Mouse (Mus musculus): ENCODE data around the gene Tnf.

Tnf gene

DNA sequence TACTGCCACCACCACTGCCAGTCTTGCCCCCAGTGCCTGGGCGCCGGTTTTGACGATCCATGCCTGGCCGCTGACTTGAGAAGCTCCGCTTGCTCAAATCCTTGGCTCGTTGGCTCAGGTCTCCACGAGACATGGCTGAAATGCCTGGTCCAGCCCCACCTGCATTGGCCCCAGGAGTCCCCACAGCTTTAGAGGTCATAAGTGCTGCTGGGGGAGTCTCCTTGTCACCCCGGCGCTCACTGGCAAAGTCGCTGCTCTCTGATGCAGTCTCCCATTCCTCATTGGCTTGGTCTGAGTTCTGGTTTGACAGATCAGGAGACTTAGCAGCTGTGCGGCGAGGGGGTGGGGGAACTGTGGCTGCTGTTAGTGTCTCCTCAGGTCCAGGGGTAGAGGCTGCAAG, 46.4 kb downstream of the Tnf start:
- DNase-seq (ENCODE audit: low spot score in 2 of 2): no peak

DNA sequence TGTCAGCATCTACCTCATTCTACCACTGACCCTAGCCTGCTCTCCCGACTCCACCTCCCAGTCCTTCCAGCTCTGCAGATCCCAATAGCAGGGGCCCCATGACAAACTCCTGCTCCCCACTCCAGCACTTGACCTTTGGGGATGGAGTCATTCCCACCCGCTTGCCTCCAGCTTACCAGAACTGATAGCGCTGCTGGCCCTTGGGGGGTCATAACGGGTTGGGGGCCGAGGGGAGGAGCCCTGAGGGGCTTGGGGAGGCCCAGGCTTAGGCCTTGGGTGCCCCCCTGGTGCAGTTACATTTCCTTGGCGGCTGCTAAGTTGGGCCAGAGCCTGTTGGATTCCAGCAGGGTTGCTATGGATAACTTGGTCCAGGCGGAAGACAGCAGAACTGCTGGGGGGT, 47.2 kb downstream of the Tnf start:
- DNase-seq (ENCODE audit: low spot score in 2 of 2): no peak

DNA sequence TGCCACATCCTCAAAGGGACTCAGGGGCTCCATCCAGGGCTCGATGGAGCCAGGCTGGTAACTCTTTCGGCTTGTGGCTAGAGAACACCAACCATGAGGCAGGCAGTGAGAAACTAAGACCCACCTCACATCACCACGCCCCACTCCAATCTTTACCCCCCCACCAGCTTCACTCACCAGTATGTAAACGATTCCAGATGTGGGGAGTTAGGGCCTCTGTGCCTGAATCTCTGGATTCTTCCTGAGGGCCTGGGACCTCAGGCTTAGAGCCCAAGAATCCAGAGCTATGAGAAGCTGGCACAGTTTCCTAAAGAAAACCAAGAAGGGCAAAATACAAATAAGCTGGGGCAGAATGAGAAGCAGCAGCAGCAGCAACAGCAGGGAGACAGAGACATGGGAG, 47.9 kb downstream of the Tnf start:
- no peak for DNase-seq (ENCODE audit: low spot score in 2 of 2)

DNA sequence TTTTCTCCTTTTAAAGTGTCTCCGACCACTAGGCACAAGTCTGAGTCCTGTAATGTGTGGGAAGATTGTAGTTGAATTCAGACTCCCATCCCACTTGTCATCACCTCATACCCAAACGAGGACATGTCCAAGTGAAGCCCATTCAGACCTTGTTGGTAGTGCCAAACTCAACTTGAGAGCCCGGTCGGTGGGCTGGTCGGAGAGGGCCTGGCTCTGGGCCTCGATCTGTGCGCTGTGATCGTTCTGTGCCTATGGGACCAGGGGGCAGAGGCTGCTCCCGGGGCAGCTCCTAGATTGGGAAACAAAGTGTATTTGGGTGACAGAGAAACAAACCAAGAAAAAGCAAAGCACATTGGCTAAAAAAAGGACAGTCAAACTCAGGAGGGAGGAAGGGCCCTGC, 48.7 kb downstream of the Tnf start:
- no peak for DNase-seq (ENCODE audit: low spot score in 2 of 2)

DNA sequence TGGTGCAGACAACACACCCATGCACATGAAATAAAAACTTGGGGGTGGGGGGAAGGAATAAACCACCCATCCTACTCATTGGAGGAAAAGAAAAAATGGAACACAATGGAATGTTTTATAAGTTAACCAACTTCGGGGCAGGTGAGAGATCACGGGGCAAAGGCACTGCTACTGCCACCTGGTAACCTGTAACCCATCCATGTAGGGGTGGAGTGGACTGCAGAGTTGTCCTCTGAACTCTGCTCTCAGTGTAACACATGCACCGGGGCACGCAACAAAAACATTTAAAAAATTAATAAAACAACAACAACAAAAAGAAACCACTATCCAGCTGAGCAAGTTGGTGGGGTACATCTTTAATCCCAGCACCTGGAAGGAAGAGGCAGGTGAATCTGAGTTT, 49.7 kb downstream of the Tnf start:
- DNase-seq (ENCODE audit: low spot score in 2 of 2): no peak

All from thymus, postnatal 10 days (tissue).